Mouse (Mus musculus) right cerebral cortex, postnatal 25 days (tissue): Measurements from ENCODE around the gene Apool.

Experiments
- DNase-seq: peaks from one replicate; pipeline ENCODE4 v3.0.0; 2022

Gene Apool

GRCm38 (mm10) chrX:112310804-112311530 is at the start of gene Apool:
Gene Apool (plus strand): TSS chrX:112311334.
- DNase-seq, result peak; percentile 70

- DNase-seq, result no peak
Measured at GRCm38 (mm10) chrX:112273550-112273949, 37.6 kb upstream of the Apool start.

- DNase-seq, result no peak
Measured at GRCm38 (mm10) chrX:112311531-112311887, 375 bp downstream of the Apool start.

- DNase-seq, result no peak
Measured at GRCm38 (mm10) chrX:112312094-112312493, 960 bp downstream of the Apool start.

GRCm38 (mm10) chrX:112320273-112320672 is 9.1 kb downstream of the Apool start:
- no peak for DNase-seq

- DNase-seq, result no peak
Measured at GRCm38 (mm10) chrX:112339486-112339885, 28.4 kb downstream of the Apool start.

- no peak for DNase-seq
Measured at GRCm38 (mm10) chrX:112347467-112348394, 36.6 kb downstream of the Apool start.

GRCm38 (mm10) chrX:112348395-112348791 is 37.3 kb downstream of the Apool start:
- DNase-seq, result no peak

GRCm38 (mm10) chrX:112368426-112368825 is 57.3 kb downstream of the Apool start:
- no peak for DNase-seq

GRCm38 (mm10) chrX:112370577-112371410 is 59.7 kb downstream of the Apool start:
- DNase-seq, result peak; percentile 19

- DNase-seq, result no peak
Measured at GRCm38 (mm10) chrX:112406679-112407078, 95.5 kb downstream of the Apool start, which contains the start of gene Satl1. Gene Satl1 (minus strand): TSS chrX:112406779.

- no peak for DNase-seq
Measured at GRCm38 (mm10) chrX:112412309-112412708, 101.2 kb downstream of the Apool start.
